In the genomic region with DNA sequence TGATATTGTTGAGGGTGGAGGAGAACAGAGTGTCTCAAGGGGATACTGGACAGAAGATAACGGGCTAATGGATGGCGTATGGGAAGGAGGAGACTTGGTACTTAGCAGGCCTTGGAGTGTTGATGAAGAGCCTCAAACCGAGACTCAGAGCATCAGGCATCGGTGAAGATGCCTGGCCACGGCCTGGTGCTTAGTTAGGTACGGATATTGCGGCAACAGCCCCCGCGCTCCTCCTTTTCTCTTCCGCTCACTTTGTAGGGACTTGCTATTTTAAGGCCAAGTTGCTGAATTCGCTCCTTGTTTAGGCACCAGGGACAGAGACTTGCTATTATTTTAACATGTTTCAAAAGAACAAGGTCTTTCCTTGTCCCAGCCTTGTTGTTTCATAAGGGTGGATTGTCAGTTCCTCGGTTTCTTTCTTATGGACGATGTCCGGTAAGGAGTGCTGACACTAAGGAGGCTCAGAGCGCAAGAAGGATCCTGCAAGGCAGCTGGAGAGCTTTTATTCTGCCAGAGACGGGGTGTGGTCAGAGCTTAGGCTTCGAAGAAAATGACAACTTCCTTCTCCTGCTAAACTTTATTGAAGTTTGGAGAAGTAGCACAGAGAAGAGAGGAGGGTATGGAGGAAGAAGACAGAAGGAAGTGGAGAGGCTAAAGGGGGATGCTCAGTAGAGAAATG, we compare ENCODE assay signal across 9 mouse cellular contexts. TPM values are rescaled to one million over a fixed set of nuclear protein-coding genes. Genes with fewer than 3 reads are reported as not detected.
DNase-seq lines count a peak whose midpoint lies in the region; ATAC-seq and TF ChIP-seq lines count a peak whose summit lies in the region.
"Had no signal": no experiment of that assay in that cellular context is flagged by ENCODE, and none has a peak within 500 bp of the region (broad histone marks: within the 10 kb centered on the region; RNA-seq: fewer than 3 reads in every experiment).

No protein-coding gene starts in this region.

- TF ChIP-seq CTCF in lung, embryonic 14.5 days (IDR thresholded peaks at IDR 0.05; ENCODE audit: low read depth), result no peak
- TF ChIP-seq CTCF in left cerebral cortex, adult 2 months (IDR thresholded peaks at IDR 0.05), result no peak

- H3K36me3 ChIP-seq in lung, embryonic 14.5 days (ENCODE audit: insufficient read depth), result no peaks in the 10 kb centered on the region
- no peaks in the 10 kb centered on the region for H3K36me3 ChIP-seq in hindbrain, embryonic 16.5 days (ENCODE audit: control insufficient read depth, insufficient read depth, low read length)
- H3K36me3 ChIP-seq: G1E had no signal

- H3K4me1 ChIP-seq in lung, embryonic 14.5 days (ENCODE audit: insufficient read depth), result peaks cover 27% of the 10 kb centered on the region; the same call in 1 of the 2 replicates
- no peaks in the 10 kb centered on the region for H3K4me1 ChIP-seq in hindbrain, embryonic 16.5 days (ENCODE audit: control insufficient read depth, insufficient read depth, low read depth, low read length)

- peak; percentile 79 for DNase-seq in lung, embryonic 14.5 days
- no peak for DNase-seq in lung, postnatal 14 days
- no peak for DNase-seq in left cerebral cortex, adult 2 months (ENCODE audit: extremely low spot score in 1 of 2, low spot score in 2 of 2)
- DNase-seq in cerebellum, adult 18-20 months, result no peak

- H3K9ac ChIP-seq in lung, embryonic 14.5 days, result no peak overlapping the region; the same call in 1 of the 2 replicates
- no peak overlapping the region for H3K9ac ChIP-seq in hindbrain, embryonic 16.5 days (ENCODE audit: low read depth, low read length)

- H3K27me3 ChIP-seq in lung, embryonic 14.5 days (ENCODE audit: insufficient read depth, low read length), result no peaks in the 10 kb centered on the region
- no peaks in the 10 kb centered on the region for H3K27me3 ChIP-seq in hindbrain, embryonic 16.5 days (replicated peaks; ENCODE audit: control insufficient read depth, insufficient read depth, low read length)

- H3K9me3 ChIP-seq in lung, embryonic 14.5 days (ENCODE audit: low read depth, low read length), result no peaks in the 10 kb centered on the region
- H3K9me3 ChIP-seq in hindbrain, embryonic 16.5 days (ENCODE audit: control insufficient read depth, low read length), result no peaks in the 10 kb centered on the region
- H3K9me3 ChIP-seq: G1E had no signal

- peak overlapping the region; percentile 50 for H3K4me2 ChIP-seq in lung, embryonic 14.5 days
- H3K4me2 ChIP-seq in hindbrain, embryonic 16.5 days (ENCODE audit: low read length), result 0 out of 2 replicates have a peak overlapping the region, but pooled peaks have one; percentile 2

- intact Hi-C loops in left cerebral cortex, adult 2 months (cut with DNase I), result no loop called here

- WGBS in lung, embryonic 14.5 days, result 40% methylated on average over 17 of the region's 17 CpGs
- 47% methylated on average over 17 of the region's 17 CpGs for WGBS in hindbrain, embryonic 16.5 days

- peak overlapping the region; percentile 93 for H3K27ac ChIP-seq in lung, embryonic 14.5 days (ENCODE audit: low read depth)
- H3K27ac ChIP-seq in hindbrain, embryonic 16.5 days (ENCODE audit: low read depth, low read length), result no peak overlapping the region
- no peak overlapping the region for H3K27ac ChIP-seq in left cerebral cortex, adult 2 months

- ATAC-seq in lung, embryonic 14.5 days (ENCODE audit: insufficient read depth), result peak; percentile 66
- peak; percentile 84 for ATAC-seq in granulocyte monocyte progenitor cell, adult 5-6 weeks (replicated peaks; ENCODE audit: poor library complexity, severe bottlenecking)
- ATAC-seq in hindbrain, embryonic 16.5 days, result no peak
- peak; percentile 56; the same call in 1 of the 2 replicates for ATAC-seq in monocyte, adult 5-6 weeks (replicated peaks; ENCODE audit: insufficient number of reproducible peaks, low FRiP score, low TSS enrichment, poor library complexity, severe bottlenecking)
- ATAC-seq in frontal cortex, adult (ENCODE audit: low TSS enrichment), result no peak

- H3K4me3 ChIP-seq in lung, embryonic 14.5 days (ENCODE audit: low read depth, low read length), result no peak overlapping the region
- no peak overlapping the region for H3K4me3 ChIP-seq in hindbrain, embryonic 16.5 days (ENCODE audit: low read length)
- no peak overlapping the region for H3K4me3 ChIP-seq in left cerebral cortex, adult 2 months

RNA-seq across cellular contexts. Expression of gene Cped1, which starts 16.9 kb away (rescaled TPM):
- polyA plus RNA-seq in lung, embryonic 14.5 days (2014; fragmentation: Nextera tagmentation; extraction: Ambion mirVana), result 36.9 and 42.0 TPM in 2 replicates
- 1.3 and 2.1 TPM in 2 replicates for total RNA-seq in granulocyte monocyte progenitor cell, adult 5-6 weeks (2014; fragmentation: Nextera tagmentation)
- total RNA-seq in granulocyte monocyte progenitor cell, adult 5-6 weeks (2017), result 0.60 and 0.72 TPM in 2 replicates
- polyA plus RNA-seq in hindbrain, embryonic 16.5 days (2015; fragmentation: Nextera tagmentation; extraction: Ambion mirVana), result 3.1 and 5.2 TPM in 2 replicates
- total RNA-seq in monocyte, adult 5-6 weeks (2017), result 0.49 to 1.8 TPM (median 1.6 TPM) in 3 replicates
- total RNA-seq in left cerebral cortex, adult 2 months (2021), result 1 to 10 TPM; 3.6 to 4.7 TPM
- polyA plus RNA-seq: G1E had no signal

RNA-seq across cellular contexts. Expression of gene Ing3, which starts 53.3 kb away (rescaled TPM):
- 52.5 and 56.0 TPM in 2 replicates for polyA plus RNA-seq in lung, embryonic 14.5 days (2014; fragmentation: Nextera tagmentation; extraction: Ambion mirVana)
- total RNA-seq in granulocyte monocyte progenitor cell, adult 5-6 weeks (2014; fragmentation: Nextera tagmentation), result 26.8 and 29.8 TPM in 2 replicates
- total RNA-seq in granulocyte monocyte progenitor cell, adult 5-6 weeks (2017), result 35.6 and 42.3 TPM in 2 replicates
- 41.2 and 45.7 TPM in 2 replicates for polyA plus RNA-seq in hindbrain, embryonic 16.5 days (2015; fragmentation: Nextera tagmentation; extraction: Ambion mirVana)
- 63.6 to 77.0 TPM (median 66.0 TPM) in 3 replicates for total RNA-seq in monocyte, adult 5-6 weeks (2017)
- total RNA-seq in left cerebral cortex, adult 2 months (2021), result 10 to 100 TPM; 25.9 to 28.6 TPM

Comparison
In these comparisons a context has a peak if more than half of its experiments do, and no peak if none do; other contexts are left out.
1. ATAC-seq: peak in lung, embryonic 14.5 days (single experiment), granulocyte monocyte progenitor cell, adult 5-6 weeks (single experiment) and monocyte, adult 5-6 weeks (single experiment); none in hindbrain, embryonic 16.5 days (single experiment) and frontal cortex, adult (single experiment).